Mouse (Mus musculus) CH12.LX (cell line): ENCODE measurements around the gene Taar6. TPM values are rescaled to one million over a fixed set of nuclear protein-coding genes. Genes with fewer than 3 reads are reported as not detected.

Source experiments
- DNase-seq: peaks from one replicate; pipeline ENCODE4 v3.0.0-alpha.2; 2013; ENCODE audit errors: extremely low read depth
- H3K27ac ChIP-seq: 2 replicates; pipeline ENCODE4 v1.5.1; 2012; ENCODE audit warnings: low read depth, mild to moderate bottlenecking, control low read depth, moderate library complexity; ENCODE audit not compliant: insufficient read depth
- H3K27me3 ChIP-seq: replicated peaks from 2 replicates; pipeline ENCODE3; 2012; ENCODE audit warnings: inconsistent platforms
- H3K36me3 ChIP-seq, 2 experiments: replicated peaks in 1 of 2; 2 replicates each; pipeline versions ENCODE3 to v1.6.1; 2012; ENCODE audit warnings: inconsistent platforms in 1 of 2, low read length in 1 of 2, mild to moderate bottlenecking in 1 of 2, mixed read lengths in 1 of 2, moderate library complexity in 1 of 2; ENCODE audit not compliant: control insufficient read depth in 1 of 2, insufficient read depth in 1 of 2
- H3K4me1 ChIP-seq, 2 experiments: 2 replicates each; pipeline ENCODE4 v1.6.1; 2012; ENCODE audit warnings: inconsistent platforms in 1 of 2, moderate library complexity in 1 of 2; ENCODE audit not compliant: insufficient read depth in 2 of 2, control insufficient read depth in 1 of 2
- H3K4me2 ChIP-seq: 2 replicates; pipeline ENCODE4 v1.6.1; 2012; ENCODE audit warnings: low read depth, mild to moderate bottlenecking, control low read depth; ENCODE audit not compliant: poor library complexity, insufficient read depth, severe bottlenecking
- H3K4me3 ChIP-seq, 3 experiments: fragments of 150-350 bp in 1 of 3; sonication (generic) in 1 of 3; replicated peaks in 1 of 3; 2 replicates each; pipeline versions ENCODE3 to v1.5.1; 2011 to 2012; ENCODE audit warnings: low read depth in 2 of 3, low read length in 2 of 3, mild to moderate bottlenecking in 2 of 3, moderate library complexity in 2 of 3, control low read depth in 1 of 3, improper control_type of control experiment in 1 of 3, inconsistent platforms in 1 of 3, mixed read lengths in 1 of 3; ENCODE audit not compliant: poor library complexity in 1 of 3
- H3K79me2 ChIP-seq: replicated peaks from 2 replicates; pipeline ENCODE4 v1.6.1; 2012; ENCODE audit warnings: mild to moderate bottlenecking, moderate library complexity; ENCODE audit not compliant: control insufficient read depth, poor library complexity, insufficient read depth, severe bottlenecking; ENCODE audit errors: extremely low read depth
- H3K9ac ChIP-seq: 2 replicates; pipeline ENCODE4 v1.6.1; 2012; ENCODE audit warnings: low read depth, mild to moderate bottlenecking, control low read depth, moderate library complexity; ENCODE audit not compliant: insufficient read depth
- H3K9me3 ChIP-seq: replicated peaks from 2 replicates; pipeline ENCODE3; 2012; ENCODE audit warnings: low read length, inconsistent platforms, mixed read lengths
- CHD2 ChIP-seq: IDR thresholded peaks from 2 replicates; pipeline ENCODE4 v1.6.1; 2011; ENCODE audit warnings: low read length, improper control_type of control experiment
- CTCF ChIP-seq, 2 experiments: IDR thresholded peaks in 1 of 2; conservative IDR thresholded peaks in 1 of 2; 2 replicates each; pipeline ENCODE4 v1.5.1; 2011 to 2012; ENCODE audit warnings: low read depth in 2 of 2, low read length in 2 of 2, improper control_type of control experiment in 1 of 2, inconsistent platforms in 1 of 2, mild to moderate bottlenecking in 1 of 2, moderate library complexity in 1 of 2
- E2F4 ChIP-seq: IDR thresholded peaks from 2 replicates; pipeline ENCODE4 v1.6.1; 2011; ENCODE audit warnings: low read depth, low read length, improper control_type of control experiment; ENCODE audit not compliant: insufficient replicate concordance
- ELF1 ChIP-seq: IDR thresholded peaks from 2 replicates; pipeline ENCODE4 v1.6.1; 2014; ENCODE audit warnings: low read depth, mild to moderate bottlenecking, inconsistent platforms, low read length, improper control_type of control experiment
- EP300 ChIP-seq: IDR thresholded peaks from 2 replicates; pipeline ENCODE4 v1.6.1; 2011; ENCODE audit warnings: low read length, improper control_type of control experiment
- ETS1 ChIP-seq: conservative IDR thresholded peaks from 2 replicates; pipeline ENCODE4 v1.6.1; 2012; ENCODE audit warnings: low read depth, mild to moderate bottlenecking, inconsistent platforms, low read length, improper control_type of control experiment, moderate library complexity
- GABPA ChIP-seq: IDR thresholded peaks from 2 replicates; pipeline ENCODE4 v1.6.1; 2012; ENCODE audit warnings: low read depth, low read length, improper control_type of control experiment, inconsistent platforms; ENCODE audit not compliant: insufficient replicate concordance
- IRF4 ChIP-seq: IDR thresholded peaks from 2 replicates; pipeline ENCODE4 v1.6.1; 2014; ENCODE audit warnings: low read depth, mild to moderate bottlenecking, inconsistent platforms, low read length, improper control_type of control experiment
- KAT2A ChIP-seq: IDR thresholded peaks from 2 replicates; pipeline ENCODE4 v1.6.1; 2012; ENCODE audit warnings: low read length, improper control_type of control experiment, inconsistent platforms; ENCODE audit not compliant: insufficient replicate concordance
- MAFK ChIP-seq: IDR thresholded peaks from 2 replicates; pipeline ENCODE4 v1.6.1; 2011; ENCODE audit warnings: low read length, improper control_type of control experiment; ENCODE audit not compliant: insufficient replicate concordance
- MEF2A ChIP-seq: IDR thresholded peaks from 2 replicates; pipeline ENCODE4 v1.6.1; 2014; ENCODE audit warnings: low read depth, mild to moderate bottlenecking, inconsistent platforms, low read length, improper control_type of control experiment, borderline replicate concordance
- MXI1 ChIP-seq: IDR thresholded peaks from 2 replicates; pipeline ENCODE4 v1.6.1; 2011; ENCODE audit warnings: mild to moderate bottlenecking, low read depth, low read length, improper control_type of control experiment
- MYC ChIP-seq: IDR thresholded peaks from 2 replicates; pipeline ENCODE4 v1.6.1; 2011; ENCODE audit warnings: low read depth, mild to moderate bottlenecking, improper control_type of control experiment, low read length
- NELFE ChIP-seq: IDR thresholded peaks from 2 replicates; pipeline ENCODE4 v1.6.1; 2011; ENCODE audit warnings: low read depth, low read length, improper control_type of control experiment
- PAX5 ChIP-seq: IDR thresholded peaks from 2 replicates; pipeline ENCODE4 v1.6.1; 2012; ENCODE audit warnings: low read length, inconsistent platforms, mixed read lengths
- POLR2A ChIP-seq: IDR thresholded peaks from 2 replicates; pipeline ENCODE4 v1.6.1; 2011; ENCODE audit warnings: low read depth, mild to moderate bottlenecking, improper control_type of control experiment, low read length
- RAD21 ChIP-seq: IDR thresholded peaks from 2 replicates; pipeline ENCODE4 v1.6.1; 2011; ENCODE audit warnings: low read depth, mild to moderate bottlenecking, low read length, improper control_type of control experiment, moderate library complexity
- RCOR1 ChIP-seq: conservative IDR thresholded peaks from 2 replicates; pipeline ENCODE4 v1.6.1; 2012; ENCODE audit warnings: low read depth, mild to moderate bottlenecking, inconsistent platforms, low read length, improper control_type of control experiment
- SIN3A ChIP-seq: IDR thresholded peaks from 2 replicates; pipeline ENCODE4 v1.6.1; 2012; ENCODE audit warnings: low read length, improper control_type of control experiment, inconsistent platforms
- SMC3 ChIP-seq: IDR thresholded peaks from 2 replicates; pipeline ENCODE4 v1.6.1; 2011; ENCODE audit warnings: low read depth, low read length, improper control_type of control experiment
- TBP ChIP-seq: conservative IDR thresholded peaks from 2 replicates; pipeline ENCODE4 v1.6.1; 2011; ENCODE audit warnings: low read depth, low read length, improper control_type of control experiment
- UBTF ChIP-seq: IDR thresholded peaks from 2 replicates; pipeline ENCODE4 v1.6.1; 2012; ENCODE audit warnings: low read depth, mild to moderate bottlenecking, inconsistent platforms, low read length, improper control_type of control experiment, moderate library complexity
- ZKSCAN1 ChIP-seq: IDR thresholded peaks from 2 replicates; pipeline ENCODE4 v1.6.1; 2012; ENCODE audit warnings: low read depth, inconsistent platforms, low read length, improper control_type of control experiment, borderline replicate concordance
- ZNF384 ChIP-seq: IDR thresholded peaks from 2 replicates; pipeline ENCODE4 v1.6.1; 2012; ENCODE audit warnings: low read depth, low read length, improper control_type of control experiment, inconsistent platforms
- dilution Hi-C: fragments of 300-500 bp; cut with MboI; formaldehyde crosslinking; loops from 2 replicates; pipeline ENCODE4 v1.14.3; 2020; ENCODE audit warnings: low sequenced_read_pairs; ENCODE audit not compliant: extremely low pct_unique_long_range_greater_than_20kb, extremely low pct_ligation_motif_present
- in situ Hi-C: fragments of 300-500 bp; cut with MboI; formaldehyde crosslinking; loops from 3 replicates; pipeline ENCODE4 v1.14.3; 2019; ENCODE audit warnings: low sequenced_read_pairs, low pct_ligation_motif_present, low pct_unique_long_range_greater_than_20kb, mixed read lengths
- polyA plus RNA-seq: library from polyadenylated mRNA; unstranded; fragments of >175 nt; gene quantifications from 2 replicates; pipeline ENCODE4 v1.2.1, GENCODE M21; 2012; ENCODE audit warnings: low read depth; ENCODE audit not compliant: insufficient read length
- total RNA-seq, 2 experiments: library from RNA; depleted of rRNA; stranded (reverse); fragments of 300-350 nt in 1 of 2; fragments of >200 nt in 1 of 2; gene quantifications; 2 replicates each; pipeline ENCODE4 v1.2.3; 2012 to 2014

Gene Taar6
- total and polyA plus RNA-seq, 3 experiments: not detected

- Histone ChIP-seq H3K4me2 (no peak within 1 kb of the TSS), H3K36me3 (no peaks in the 10 kb centered on the region), H3K4me1 (no peaks in the 10 kb centered on the region), H3K27me3 (no peaks in the 10 kb centered on the region), H3K27ac (no peak within 1 kb of the TSS)
- TF ChIP-seq GABPA: no peak
- TF ChIP-seq CHD2: no peak
- TF ChIP-seq RCOR1: no peak
- no peak for TF ChIP-seq IRF4
- TF ChIP-seq MEF2A: no peak
- TF ChIP-seq, all 38 proteins: peak for 0
- no peaks in the 10 kb centered on the region for H3K9me3 ChIP-seq
- in situ Hi-C loops (loop anchor here (25.0 kb wide), 1 partner anchor 342 kb away; no protein-coding TSS in a partner anchor), dilution Hi-C loops (no loop called here)
- H3K79me2 ChIP-seq: no peaks in the 10 kb centered on the region
- no peak for DNase-seq
- H3K9ac ChIP-seq: no peak within 1 kb of the TSS
- H3K4me3 ChIP-seq: no peak within 1 kb of the TSS
These were observed 14.7 kb downstream of the Taar6 start, which contains the start of gene Taar5 for GRCm38 (mm10) chr10:23970656-23971165. Gene Taar5 (plus strand): TSS chr10:23970706.

- no peak for DNase-seq
- H3K9me3 ChIP-seq: no peaks in the 10 kb centered on the region
- H3K79me2 ChIP-seq: no peaks in the 10 kb centered on the region
- H3K27ac ChIP-seq: no peak overlapping the region
- no peak overlapping the region for H3K4me2 ChIP-seq
- no peaks in the 10 kb centered on the region for H3K36me3 ChIP-seq
- H3K4me1 ChIP-seq: peaks cover 4 to 12% of the 10 kb centered on the region in 2 experiments
- no peak overlapping the region for H3K9ac ChIP-seq
- no peak overlapping the region for H3K4me3 ChIP-seq
- dilution Hi-C loops (no loop called here), in situ Hi-C loops (loop anchor here (25.0 kb wide), 1 partner anchor 347 kb away; no protein-coding TSS in a partner anchor)
- TF ChIP-seq PAX5 (no peak), SIN3A (no peak), MEF2A (no peak), CTCF (conservative IDR thresholded peaks at IDR 0.05 in 1 of 2, IDR thresholded peaks at IDR 0.05 in 1 of 2; ENCODE audit: low read depth in 2 of 2, low read length in 2 of 2) (no peak), POLR2A (no peak), MYC (no peak), ZNF384 (no peak), ZKSCAN1 (no peak), EP300 (no peak), ETS1 (no peak), MXI1 (no peak), UBTF (no peak), TBP (no peak), KAT2A (no peak), MAFK (no peak), SMC3 (no peak), E2F4 (no peak), RAD21 (no peak), ELF1 (no peak), NELFE (no peak)
- H3K27me3 ChIP-seq: no peaks in the 10 kb centered on the region
These were observed 20.4 kb downstream of the Taar6 start for GRCm38 (mm10) chr10:23964921-23965610.
